Mouse (Mus musculus) left cerebral cortex, adult 18-20 months (tissue): ENCODE measurements at regions not wholly inside any gene's neighbourhood (a gene's known extent, or its start where the extent isn't known, plus 50 kb on each side); places are given as distances from the start of the nearest gene placed in this dataset.

ENCODE experiments used
- DNase-seq, 2 experiments: peaks; one replicate each; pipeline ENCODE4 v3.0.0; 2021 to 2022; ENCODE audit warnings: low spot score in 2 of 2, mixed read lengths in 1 of 2

DNA sequence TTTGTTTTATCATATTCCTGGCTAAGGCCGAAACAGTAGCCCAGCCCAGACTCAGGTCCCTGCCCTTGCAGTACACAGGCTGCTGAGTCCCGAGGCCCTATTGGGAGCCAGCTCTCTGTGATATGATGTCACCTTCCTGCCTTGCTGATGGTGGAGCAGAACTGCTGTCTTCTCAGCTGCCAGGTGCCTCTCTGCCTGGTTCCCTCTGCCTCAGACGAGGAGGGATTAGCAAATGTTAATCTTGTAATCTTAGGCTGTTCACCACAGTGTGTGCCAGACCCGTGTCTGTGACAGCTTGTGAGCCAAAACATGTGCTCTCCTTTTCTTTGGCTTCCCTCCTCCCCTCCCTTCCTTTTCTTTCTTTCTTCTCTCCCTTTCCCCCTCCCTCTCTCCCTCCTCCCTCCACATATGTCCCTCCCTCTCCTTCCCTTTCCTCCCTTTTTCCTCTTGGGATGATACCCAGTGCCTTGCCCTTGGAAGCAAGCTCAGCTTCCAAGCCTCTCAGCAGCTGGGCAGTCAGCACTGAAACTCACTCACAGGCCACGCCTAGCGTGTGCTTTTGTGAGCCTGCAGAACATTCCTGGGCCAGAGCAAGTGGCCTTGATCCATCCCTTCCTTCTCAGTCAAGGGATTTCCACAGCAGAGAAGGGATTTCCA lies 126.6 kb upstream of the Eef2kmt start:
- no peak for DNase-seq

DNA sequence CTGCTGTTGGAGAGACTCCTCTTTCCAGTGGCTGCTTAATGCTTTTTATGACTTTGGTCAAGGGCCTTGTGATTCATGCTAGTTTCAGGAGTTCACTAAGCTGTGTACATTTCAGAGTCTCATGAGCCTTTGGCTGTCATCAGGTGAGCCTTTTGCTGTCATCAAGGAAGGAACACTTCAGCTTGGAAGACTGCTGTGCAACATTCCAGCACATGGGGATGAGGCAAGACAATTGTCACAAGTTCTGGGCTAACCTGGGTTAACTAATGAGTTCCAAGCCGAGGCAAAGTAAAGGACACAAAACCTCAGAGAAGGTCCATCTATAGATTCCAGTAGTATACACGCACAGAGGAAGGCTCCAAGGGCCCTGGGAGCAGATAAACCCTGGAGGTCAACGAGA lies 124.8 kb upstream of the Eef2kmt start:
- DNase-seq, result no peak

DNA sequence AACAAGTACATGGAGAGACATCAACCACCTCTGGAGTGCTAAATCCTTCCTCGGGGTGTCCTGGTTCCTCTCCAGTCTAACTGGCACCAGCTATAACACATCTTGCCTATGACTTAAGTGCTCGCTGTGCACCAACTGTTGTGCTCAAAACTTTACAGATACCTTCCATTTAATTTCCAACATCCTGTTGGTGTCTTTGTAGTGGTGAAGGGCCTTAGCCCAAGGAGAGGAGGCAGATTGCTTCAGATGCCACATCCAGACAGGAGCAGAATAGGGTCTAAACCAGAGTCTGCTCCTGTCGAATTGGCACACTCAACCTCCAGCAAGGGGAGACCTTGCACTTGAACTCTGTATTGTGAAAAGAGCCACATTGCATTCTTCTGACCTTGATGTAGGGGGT lies 121.2 kb upstream of the Eef2kmt start:
- DNase-seq, result no peak

DNA sequence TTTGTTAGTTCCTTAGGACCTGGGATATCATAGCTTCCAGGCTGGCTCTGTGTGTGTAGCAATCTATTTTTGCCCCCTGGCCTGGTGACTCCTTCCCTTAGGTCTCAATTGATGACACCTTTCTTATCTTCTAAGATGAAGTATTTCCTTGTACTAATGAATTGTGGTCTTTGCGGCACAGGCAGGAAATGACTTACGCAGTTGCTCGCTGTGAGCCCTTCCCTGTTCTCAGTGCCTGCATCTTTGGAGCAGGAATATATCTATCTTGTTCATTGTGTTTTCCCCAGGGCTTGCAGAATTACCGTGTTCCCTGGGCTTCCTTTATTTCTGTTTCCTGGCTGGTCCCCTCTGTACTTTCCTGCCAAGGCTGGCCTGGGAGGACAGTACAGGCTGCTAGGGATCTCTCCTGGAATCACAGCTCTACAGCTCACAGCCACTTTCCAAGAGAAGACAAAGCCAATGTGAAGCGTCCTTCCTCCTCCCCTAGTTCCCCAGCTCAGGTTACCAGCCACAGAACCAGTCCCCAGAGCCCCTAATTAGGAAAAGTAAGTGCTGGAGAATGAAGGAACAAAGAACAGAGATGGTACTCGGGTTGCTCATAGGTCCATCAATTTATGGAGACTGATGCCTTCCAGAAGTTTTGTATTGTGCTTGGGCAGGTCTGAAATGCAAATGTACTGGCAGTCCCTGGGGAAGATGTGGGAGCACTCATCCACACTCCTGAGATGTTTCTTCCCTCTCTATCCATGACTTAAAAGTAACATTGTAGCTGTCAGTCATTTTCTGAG lies 119.2 kb upstream of the Eef2kmt start:
- no peak for DNase-seq

DNA sequence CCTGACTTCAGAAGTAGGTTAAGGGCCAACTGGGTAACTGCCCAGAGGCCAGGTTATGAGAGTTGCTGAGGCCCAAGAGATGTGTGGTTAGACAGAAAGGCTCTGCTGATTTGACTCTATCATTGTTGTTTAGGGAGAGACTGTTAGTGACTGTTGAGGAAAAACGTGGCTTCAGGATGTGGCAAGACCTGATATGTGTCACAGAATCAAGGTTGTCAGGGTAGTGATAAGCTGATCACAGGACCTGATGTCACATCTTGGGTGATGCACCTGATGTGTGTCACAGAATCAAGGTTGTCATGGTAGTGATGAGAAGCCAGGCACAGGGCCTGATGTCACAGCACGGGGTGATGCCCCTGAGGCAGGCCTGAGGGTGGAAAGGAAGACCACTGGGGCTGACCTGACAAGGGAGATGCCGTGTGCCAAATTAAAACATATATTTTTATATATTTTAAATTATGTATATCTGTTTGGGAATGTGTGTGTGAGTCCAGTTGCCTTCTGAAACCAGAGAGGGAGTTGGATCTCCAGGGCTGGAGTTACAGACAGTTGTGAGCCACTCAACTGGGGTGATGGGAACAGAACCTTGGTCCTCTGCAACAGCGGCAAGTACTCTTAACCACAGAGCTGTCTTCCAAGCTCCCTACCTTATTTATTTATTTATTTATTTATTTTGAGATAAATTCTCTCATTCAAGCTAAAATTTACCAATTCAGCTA lies 115.6 kb upstream of the Eef2kmt start:
- DNase-seq, result no peak

DNA sequence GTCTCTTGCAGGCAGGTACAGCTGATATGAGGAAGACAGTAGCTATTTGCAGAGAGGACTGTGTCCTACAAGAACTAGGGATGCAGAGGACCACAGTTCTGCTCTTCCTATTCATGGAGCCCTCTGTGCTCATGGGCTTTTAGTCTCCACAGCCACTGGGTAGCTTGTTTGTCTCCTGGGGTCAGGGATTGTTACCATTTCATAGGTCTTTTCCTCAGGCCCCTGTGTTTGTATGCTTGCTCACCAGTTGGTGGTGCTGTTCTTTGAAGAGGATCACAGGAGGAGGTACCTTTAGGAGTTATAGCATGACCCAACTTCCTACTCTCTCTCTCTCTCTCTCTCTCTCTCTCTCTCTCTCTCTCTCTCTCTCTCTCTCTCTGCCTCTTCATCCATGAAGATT lies 114.7 kb upstream of the Eef2kmt start:
- no peak for DNase-seq

DNA sequence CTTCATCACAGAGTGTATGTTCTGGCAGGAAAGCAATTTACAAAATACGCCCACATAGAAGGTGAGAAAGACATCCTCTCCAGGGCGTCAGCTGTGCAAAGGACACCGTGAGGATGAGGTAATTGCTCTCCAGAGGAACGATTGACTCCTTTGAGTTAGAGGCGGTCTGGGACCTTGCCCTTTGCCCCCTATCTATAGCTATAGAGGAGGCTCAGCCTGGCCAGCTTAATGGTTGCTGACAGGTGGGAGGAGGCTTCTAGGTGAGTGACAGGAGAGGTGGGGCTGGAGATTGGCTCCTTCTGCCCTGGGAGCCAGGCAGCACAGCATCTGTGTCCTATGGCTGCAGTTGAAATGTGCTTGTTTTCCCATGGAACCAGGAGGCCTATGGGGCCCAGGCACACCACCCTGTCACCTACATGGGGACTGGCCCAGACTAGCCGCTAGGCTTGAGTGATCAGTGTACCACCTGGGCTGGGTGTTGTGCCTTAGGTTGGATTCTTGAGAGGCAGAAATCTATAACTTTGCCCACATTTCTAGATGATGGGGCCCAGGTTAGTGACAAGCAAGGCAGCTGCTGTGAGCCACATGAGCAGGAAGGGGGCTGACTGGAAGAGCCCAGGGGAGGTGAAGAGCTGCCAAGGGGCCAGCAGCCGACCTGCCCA lies 113.2 kb upstream of the Eef2kmt start:
- no peak for DNase-seq

DNA sequence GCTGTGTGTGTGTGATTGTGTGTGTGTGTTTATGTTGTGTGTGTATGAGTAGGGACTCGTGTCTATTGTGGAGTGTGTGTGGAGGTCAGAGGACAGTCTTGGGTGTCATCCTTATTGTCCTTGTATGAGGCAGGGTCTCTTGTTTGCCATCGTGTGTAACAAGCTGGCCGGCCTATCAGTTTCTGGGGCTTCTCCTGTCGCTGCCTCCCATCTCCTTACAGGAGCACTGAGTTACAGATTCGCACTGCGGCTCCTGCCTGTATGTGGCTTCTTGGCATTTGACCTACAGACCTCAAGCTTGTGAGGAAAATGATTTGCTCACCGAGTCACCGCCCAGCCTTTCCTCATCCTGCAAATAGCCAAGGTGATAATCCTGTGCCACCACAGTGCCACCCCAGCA lies 112.6 kb upstream of the Eef2kmt start:
- no peak for DNase-seq

DNA sequence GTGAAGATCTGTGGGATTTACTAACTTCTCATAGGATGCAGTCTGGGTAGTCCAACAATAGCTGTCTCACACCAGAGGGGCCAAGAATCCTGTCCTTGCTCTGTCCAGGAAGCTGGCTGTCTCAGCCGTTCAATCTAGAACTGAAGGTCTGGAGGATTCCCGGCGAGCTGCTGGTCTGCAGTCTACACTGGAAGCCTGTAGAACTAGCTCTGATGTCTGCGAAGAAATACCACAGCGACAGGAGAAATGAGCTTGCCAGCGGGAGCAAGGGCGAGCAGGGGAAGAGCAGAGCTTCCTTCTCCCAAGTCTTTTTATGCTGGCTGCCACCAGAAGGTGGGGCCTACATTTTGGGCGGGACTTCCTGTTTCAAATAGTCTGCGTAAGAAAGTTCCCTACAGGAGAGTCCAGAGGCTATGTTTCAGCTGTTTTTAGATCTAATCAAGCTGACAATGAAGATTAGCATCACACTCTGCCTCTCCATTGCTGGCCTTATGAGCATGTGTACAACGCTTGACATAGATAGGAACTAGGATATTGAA lies 111.9 kb upstream of the Eef2kmt start:
- no peak for DNase-seq

DNA sequence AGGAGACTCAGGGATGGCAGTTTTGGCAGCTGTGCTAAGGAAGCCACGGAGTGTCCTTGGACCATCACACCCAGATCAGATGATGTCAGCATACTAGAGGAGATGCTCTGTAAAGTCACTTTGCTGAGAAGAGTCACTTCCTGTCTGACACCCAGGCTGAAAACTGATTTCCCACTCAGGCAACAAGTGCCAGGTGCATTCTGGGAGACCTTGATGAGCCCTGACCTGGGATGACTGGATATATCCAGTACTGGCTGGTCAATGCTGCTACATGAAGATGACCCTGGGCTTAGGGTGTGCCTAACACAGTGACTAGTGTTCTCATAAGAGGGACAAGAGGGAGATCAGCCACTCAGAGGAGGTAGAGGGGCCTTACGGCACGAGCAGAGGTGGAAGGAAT lies 110.2 kb upstream of the Eef2kmt start:
- no peak for DNase-seq

DNA sequence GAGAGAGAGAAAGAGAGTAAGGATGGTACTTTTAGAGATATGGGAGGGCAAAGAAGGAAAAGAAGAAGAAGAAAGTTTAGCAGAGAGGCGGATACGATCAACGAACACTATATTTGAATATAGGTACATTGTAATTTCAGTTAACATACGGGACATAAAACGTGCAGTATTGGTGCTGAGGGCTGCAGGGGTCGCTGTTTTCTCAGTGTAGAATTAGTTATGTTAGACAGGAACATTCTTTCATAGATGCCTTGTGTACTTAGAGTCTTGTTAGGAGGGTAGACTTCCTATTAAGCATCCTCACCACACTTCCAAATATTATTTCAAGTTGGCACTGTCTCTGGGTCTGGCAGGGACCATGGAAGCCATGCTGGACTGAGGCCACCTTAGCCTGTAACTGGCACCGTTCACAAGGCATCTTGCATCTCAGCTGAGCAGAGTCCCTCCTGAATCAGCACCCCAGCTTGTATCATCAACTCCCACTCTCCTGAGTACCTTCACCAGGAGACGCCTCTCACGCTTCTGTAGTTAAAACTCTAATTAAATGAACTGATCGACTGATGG lies 107.3 kb upstream of the Eef2kmt start:
- no peak for DNase-seq

DNA sequence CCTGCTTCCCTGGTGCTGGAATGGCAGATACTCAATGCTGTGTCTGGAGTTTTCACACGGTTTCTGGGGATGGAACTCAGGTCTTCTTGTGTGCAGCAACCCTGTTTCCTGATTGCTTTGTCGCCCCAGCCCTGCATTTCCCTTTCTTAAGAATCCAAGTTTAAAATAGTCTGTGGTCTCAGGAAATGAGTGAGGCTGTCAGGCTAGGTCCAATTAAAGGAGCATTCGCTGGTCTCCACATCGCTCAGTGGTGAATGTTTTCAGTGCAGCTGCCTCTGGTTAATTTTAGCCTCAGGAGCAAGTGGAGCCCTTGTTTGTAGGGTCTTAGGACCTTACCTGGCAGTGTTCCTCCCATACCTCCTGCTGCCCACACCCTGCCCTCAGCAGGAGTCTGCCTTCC lies 103.4 kb upstream of the Eef2kmt start:
- no peak for DNase-seq

DNA sequence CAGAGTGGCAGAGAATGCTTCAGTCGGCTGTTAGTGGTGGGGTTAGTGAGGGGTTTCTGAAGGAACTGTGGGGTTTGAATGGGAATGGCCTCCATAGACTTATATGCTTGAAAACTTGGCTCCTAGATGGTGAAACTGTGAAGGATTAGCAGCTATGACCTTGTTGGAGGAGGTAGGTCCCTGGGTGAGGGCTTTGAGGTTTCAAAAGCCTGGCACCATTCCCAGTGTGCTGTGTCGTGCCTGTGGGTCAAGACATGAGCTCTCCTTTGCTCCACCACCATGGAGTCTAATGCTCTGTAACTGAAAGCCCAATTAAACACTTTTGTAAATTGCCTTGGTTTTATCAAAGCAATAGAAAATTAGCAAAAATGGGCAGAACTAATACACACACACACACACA lies 98.1 kb upstream of the Eef2kmt start:
- no peak for DNase-seq

DNA sequence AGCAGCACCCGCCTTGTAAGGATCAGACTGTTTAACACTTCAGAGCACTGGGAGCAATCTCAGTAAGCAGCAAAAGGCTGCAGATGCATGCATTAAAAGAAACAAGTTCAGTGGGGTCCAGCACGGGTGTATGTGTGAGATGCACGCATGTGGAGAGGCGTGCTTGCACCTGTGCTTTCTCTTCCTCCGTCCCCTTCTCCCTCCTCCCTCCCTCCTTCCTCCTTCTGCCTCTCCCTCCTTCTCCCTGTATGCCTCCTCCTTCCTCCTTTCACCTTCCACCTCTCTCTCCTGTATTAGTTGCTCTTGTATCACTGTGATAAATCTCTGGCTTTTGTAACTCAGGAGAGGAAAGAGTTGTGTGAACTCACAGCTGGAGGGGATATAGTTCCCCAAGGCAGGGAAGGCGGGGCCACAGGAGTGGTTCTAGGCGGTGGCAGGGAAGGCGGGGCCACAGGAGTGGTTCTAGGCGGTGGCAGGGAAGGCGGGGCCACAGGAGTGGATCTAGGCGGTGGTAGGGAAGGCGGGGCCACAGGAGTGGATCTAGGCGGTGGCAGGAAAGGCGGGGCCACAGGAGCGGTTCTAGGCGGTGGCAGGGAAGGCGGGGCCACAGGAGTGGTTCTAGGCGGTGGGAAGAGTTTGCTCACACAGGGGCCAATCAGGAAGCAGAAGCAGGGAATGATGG lies 96.2 kb upstream of the Eef2kmt start:
- DNase-seq, result no peak

DNA sequence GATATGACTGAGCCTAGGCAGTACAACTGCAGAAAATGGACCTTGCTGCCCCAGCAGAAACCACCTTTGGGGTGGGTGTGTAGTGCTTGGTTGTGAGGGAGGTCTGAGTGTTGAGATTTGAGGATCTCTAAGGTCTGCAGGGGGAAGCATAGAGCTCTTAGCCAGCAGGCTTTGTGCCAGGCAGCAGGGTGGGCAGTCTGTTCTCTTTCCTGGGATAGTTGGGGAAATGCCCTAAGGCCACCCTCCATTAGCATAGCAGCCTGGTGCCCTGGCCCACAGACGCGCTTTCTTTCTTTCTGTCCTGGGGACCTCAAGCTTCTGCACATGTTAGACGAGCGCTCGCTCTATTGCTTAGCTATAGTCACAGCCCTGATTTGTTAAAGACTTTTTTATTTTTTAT lies 91.4 kb upstream of the Eef2kmt start:
- DNase-seq, result no peak

DNA sequence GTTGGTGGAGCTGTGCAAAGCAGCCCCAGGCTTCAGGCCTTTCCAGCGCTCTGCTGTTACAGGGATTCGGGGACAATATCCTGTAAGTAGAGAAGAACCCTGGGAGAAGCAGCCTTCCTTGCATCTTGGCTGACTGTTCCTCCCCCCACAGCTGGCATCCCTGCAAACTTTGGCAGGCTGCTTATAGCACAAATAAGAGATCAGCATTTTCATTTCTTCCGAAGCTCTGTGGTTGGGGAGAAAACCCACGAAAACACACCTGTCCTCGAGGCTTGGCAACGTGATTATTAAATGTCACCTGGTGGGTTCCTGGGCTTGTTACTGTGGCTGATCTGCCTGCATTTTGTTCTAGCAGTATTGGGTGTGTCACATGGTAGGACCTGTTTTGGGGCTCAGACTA lies 86.5 kb upstream of the Eef2kmt start:
- DNase-seq, result peak in 1 of 2 experiments; percentile 7

DNA sequence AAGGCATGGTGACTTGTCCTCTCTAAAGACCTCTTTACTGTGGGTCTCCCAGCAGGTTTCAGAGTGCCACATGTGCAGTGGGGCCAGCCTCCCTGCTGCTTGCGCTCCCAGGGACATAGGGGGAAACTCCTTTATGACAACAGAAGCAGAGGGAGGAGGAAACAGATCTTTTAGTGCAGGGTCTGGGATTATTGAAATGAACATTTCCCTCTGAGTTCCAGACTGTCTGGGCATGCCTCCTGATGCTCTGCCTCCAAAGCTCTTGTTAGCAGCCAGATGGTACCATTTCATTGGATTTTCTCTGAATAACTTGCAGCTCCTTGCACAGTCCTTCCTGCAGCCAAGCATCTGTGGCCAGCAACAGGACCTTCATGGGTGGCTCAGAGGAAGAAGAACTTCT lies 60.5 kb upstream of the Eef2kmt start:
- DNase-seq, result no peak

DNA sequence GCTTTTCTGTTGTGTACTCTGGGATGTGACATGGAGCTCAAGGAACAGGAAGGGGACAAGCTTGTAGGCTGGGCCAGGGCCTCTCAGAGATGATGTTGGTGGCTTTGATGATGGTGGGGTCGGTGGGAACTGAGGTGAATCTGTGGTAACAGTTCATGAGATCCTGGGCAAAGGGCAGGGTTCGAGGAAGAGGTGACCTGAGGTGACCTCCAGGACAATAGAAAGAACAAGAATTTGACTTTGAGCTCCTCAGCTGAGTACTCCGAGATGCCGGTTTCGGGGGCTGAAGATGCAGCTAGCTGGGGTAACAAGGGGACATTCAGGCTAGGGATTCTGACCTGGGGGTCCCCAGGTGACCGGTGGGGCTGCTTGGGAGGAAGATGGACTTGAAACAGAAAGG lies 57.5 kb upstream of the Eef2kmt start:
- DNase-seq, result no peak

DNA sequence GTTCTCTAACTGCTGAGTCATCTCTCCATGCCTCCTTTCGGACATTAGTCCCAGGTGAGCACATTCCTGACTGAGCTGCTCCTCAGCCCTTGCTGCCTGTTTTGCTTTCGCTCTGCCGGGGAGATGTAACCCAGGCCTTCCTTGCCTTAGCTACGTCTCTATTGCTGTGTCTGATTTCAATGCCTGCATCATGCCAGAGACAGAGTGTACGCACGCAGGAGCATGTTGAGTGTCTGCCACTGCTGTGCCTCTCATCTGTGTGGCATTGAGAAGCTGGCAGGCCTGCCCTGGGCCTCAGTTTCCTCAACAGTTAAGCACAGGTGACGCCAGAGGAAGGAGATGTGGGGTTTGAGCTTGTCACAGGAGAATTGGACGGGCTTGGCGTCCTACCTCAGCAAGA lies 55.7 kb upstream of the Eef2kmt start:
- no peak for DNase-seq

DNA sequence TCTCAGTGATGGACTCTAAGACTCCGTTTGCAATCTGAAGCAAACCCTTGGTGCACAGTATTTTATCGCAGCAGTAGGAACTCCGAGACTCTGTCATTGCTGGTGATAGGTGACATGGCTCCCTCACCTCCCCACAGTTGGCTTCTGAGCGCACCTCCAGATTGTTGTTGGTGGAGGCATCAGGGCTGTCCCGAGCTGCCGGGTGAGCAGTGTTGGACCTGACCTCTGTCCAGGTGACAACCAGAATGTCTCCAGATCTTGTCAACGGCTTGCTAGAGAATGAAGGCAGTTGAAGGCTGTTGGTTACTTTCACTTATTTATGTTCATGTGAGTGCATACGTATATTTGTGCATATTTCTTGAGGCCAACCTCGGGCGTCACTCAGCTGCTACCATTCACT lies 55.0 kb upstream of the Eef2kmt start:
- DNase-seq, result no peak

DNA sequence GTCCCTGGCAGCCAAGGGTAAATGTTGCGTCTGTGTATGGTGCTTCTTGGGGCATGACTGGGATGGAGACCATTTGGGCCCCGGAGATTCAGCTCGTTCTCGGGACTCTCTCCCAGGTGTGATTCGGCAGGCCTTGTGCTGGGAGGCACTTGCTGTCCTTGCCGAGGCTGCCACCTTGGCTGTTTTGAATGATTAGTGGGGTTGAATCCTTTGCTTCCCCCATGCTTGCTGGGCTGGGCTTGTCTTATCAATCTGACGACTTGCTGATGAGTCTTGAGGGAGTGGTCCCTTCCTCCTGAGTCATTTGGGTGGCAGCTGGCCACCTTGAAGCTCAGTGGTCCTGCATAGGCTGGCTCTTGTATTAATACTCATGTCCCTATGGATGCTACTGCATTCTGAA lies 52.0 kb upstream of the Eef2kmt start:
- DNase-seq, result no peak
